Mouse (Mus musculus): ENCODE data around the gene Twf2. TPM values are rescaled to one million over a fixed set of nuclear protein-coding genes. Genes with fewer than 3 reads are reported as not detected.
A peak's percentile ranks its signal among the peaks of the same experiment; 100 is the strongest.

Twf2 gene
- polyA plus RNA-seq, 1 experiment from 2014 or later, result 25.6 TPM

DNA sequence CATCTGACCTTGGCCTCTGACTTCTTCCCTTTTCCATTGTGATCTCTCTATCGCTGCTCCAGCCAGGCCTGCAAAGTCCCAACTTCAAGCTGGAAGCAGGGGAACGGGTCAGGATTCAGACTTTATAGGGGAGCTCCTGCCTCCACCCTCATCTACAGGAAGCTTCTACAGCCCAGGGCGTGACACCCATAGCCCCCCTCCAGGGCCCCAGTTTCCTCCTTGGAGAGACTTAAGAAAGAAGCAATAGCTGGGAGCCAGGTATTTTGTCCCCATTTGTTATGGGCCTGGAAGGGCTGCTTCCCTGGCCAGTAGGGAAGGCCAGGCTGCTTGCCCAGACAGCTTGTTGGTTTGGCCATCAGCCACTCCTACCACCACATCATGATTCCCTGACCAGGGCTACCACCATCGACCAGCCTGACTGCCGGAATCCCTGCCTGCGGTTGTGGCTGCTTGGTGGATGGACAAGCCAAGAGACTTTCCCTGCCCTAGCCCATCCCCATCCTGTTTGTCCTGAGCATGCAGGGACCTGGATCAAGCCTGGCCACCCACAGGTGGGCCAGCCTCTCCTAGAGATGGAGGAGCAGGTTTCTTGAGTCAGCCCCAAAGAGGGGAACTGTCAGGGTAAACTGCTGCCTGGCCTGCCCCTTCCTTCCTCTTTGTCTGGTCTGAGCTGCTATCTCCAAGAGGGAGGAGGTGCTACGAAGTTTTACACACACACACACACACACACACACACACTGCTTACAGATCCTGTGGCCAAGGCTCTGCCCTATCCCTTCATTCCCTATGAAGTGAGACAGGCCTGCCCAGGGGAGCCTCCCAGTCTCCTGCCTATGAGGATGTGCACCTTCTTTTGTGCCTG, 1.3 kb downstream of the Twf2 start:
- Histone ChIP-seq H3K9me3 (ENCODE audit: control insufficient read depth) (no peaks in the 10 kb centered on the region), H3K27me3 (replicated peaks; ENCODE audit: control insufficient read depth, insufficient read depth, low read length) (no peaks in the 10 kb centered on the region), H3K4me2 (replicated peaks; ENCODE audit: low read depth) (peak overlapping the region; percentile 77), H3K36me3 (ENCODE audit: control insufficient read depth, insufficient read depth) (peaks cover 6% of the 10 kb centered on the region; the same call in 1 of the 2 replicates), H3K4me1 (replicated peaks; ENCODE audit: control insufficient read depth, insufficient read depth, low read length) (peaks cover 7% of the 10 kb centered on the region; the same call in 1 of the 2 replicates), H3K9ac (ENCODE audit: low read depth, low read length) (peak overlapping the region; percentile 11; the same call in 1 of the 2 replicates), H3K27ac (ENCODE audit: low read depth, low read length) (no peak overlapping the region), H3K4me3 (ENCODE audit: low read depth, low read length) (no peak overlapping the region)
- WGBS, result 58% methylated on average over 7 of the region's 7 CpGs
- no peak for ATAC-seq
- no peak for TF ChIP-seq CTCF (IDR thresholded peaks at IDR 0.05; ENCODE audit: low read depth)

GRCm38 (mm10) chr9:106205713-106206290, 2.9 kb downstream of the Twf2 start:
- no peak overlapping the region for H3K27ac ChIP-seq (ENCODE audit: low read depth, low read length)
- H3K27me3 ChIP-seq (replicated peaks; ENCODE audit: control insufficient read depth, insufficient read depth, low read length), result no peaks in the 10 kb centered on the region

GRCm38 (mm10) chr9:106206515-106206914, 3.6 kb downstream of the Twf2 start:
- 74% methylated on average over 2 of the region's 2 CpGs for WGBS
- no peak overlapping the region for H3K27ac ChIP-seq (ENCODE audit: low read depth, low read length)
- no peaks in the 10 kb centered on the region for H3K27me3 ChIP-seq (replicated peaks; ENCODE audit: control insufficient read depth, insufficient read depth, low read length)
- H3K4me1 ChIP-seq (replicated peaks; ENCODE audit: control insufficient read depth, insufficient read depth, low read length), result 0 out of 2 replicates have a peak, but pooled peaks cover 3% of the 10 kb centered on the region
- no peak overlapping the region for H3K4me3 ChIP-seq (ENCODE audit: low read depth, low read length)
- H3K4me2 ChIP-seq (replicated peaks; ENCODE audit: low read depth), result no peak overlapping the region
- no peak overlapping the region for H3K9ac ChIP-seq (ENCODE audit: low read depth, low read length)
- TF ChIP-seq CTCF (IDR thresholded peaks at IDR 0.05; ENCODE audit: low read depth), result no peak
- ATAC-seq, result no peak
- H3K36me3 ChIP-seq (ENCODE audit: control insufficient read depth, insufficient read depth), result peaks cover 6% of the 10 kb centered on the region; the same call in 1 of the 2 replicates
- no peaks in the 10 kb centered on the region for H3K9me3 ChIP-seq (ENCODE audit: control insufficient read depth)

More at GRCm38 (mm10) chr9:106205713-106206290, 2.9 kb downstream of the Twf2 start:
- no peak for TF ChIP-seq CTCF (IDR thresholded peaks at IDR 0.05; ENCODE audit: low read depth)
- no peak for ATAC-seq
- no peak overlapping the region for H3K4me2 ChIP-seq (replicated peaks; ENCODE audit: low read depth)
- 0 out of 2 replicates have a peak, but pooled peaks cover 3% of the 10 kb centered on the region for H3K4me1 ChIP-seq (replicated peaks; ENCODE audit: control insufficient read depth, insufficient read depth, low read length)
- H3K4me3 ChIP-seq (ENCODE audit: low read depth, low read length), result no peak overlapping the region
- peaks cover 6% of the 10 kb centered on the region; the same call in 1 of the 2 replicates for H3K36me3 ChIP-seq (ENCODE audit: control insufficient read depth, insufficient read depth)
- no peak overlapping the region for H3K9ac ChIP-seq (ENCODE audit: low read depth, low read length)
- 79% methylated on average over 7 of the region's 7 CpGs for WGBS
- H3K9me3 ChIP-seq (ENCODE audit: control insufficient read depth), result no peaks in the 10 kb centered on the region

GRCm38 (mm10) chr9:106208181-106208580, 5.3 kb downstream of the Twf2 start:
- WGBS, result 83% methylated on average over 5 of the region's 5 CpGs

GRCm38 (mm10) chr9:106209954-106210353, 7.0 kb downstream of the Twf2 start:
- Histone ChIP-seq H3K9me3 (ENCODE audit: control insufficient read depth) (no peaks in the 10 kb centered on the region), H3K27ac (ENCODE audit: low read depth, low read length) (no peak overlapping the region), H3K4me1 (replicated peaks; ENCODE audit: control insufficient read depth, insufficient read depth, low read length) (no peaks in the 10 kb centered on the region), H3K4me3 (ENCODE audit: low read depth, low read length) (no peak overlapping the region), H3K27me3 (replicated peaks; ENCODE audit: control insufficient read depth, insufficient read depth, low read length) (no peaks in the 10 kb centered on the region), H3K9ac (ENCODE audit: low read depth, low read length) (no peak overlapping the region), H3K4me2 (replicated peaks; ENCODE audit: low read depth) (no peak overlapping the region), H3K36me3 (ENCODE audit: control insufficient read depth, insufficient read depth) (peaks cover 32% of the 10 kb centered on the region)
- no peak for TF ChIP-seq CTCF (IDR thresholded peaks at IDR 0.05; ENCODE audit: low read depth)
- no peak for ATAC-seq
- 88% methylated on average over 4 of the region's 4 CpGs for WGBS

More at GRCm38 (mm10) chr9:106208181-106208580, 5.3 kb downstream of the Twf2 start:
- H3K27me3 ChIP-seq (replicated peaks; ENCODE audit: control insufficient read depth, insufficient read depth, low read length), result no peaks in the 10 kb centered on the region
- H3K27ac ChIP-seq (ENCODE audit: low read depth, low read length), result no peak overlapping the region
- no peaks in the 10 kb centered on the region for H3K9me3 ChIP-seq (ENCODE audit: control insufficient read depth)
- TF ChIP-seq CTCF (IDR thresholded peaks at IDR 0.05; ENCODE audit: low read depth), result no peak
- H3K4me3 ChIP-seq (ENCODE audit: low read depth, low read length), result no peak overlapping the region
- H3K4me1 ChIP-seq (replicated peaks; ENCODE audit: control insufficient read depth, insufficient read depth, low read length), result 0 out of 2 replicates have a peak, but pooled peaks cover 3% of the 10 kb centered on the region
- no peak overlapping the region for H3K9ac ChIP-seq (ENCODE audit: low read depth, low read length)
- no peak overlapping the region for H3K4me2 ChIP-seq (replicated peaks; ENCODE audit: low read depth)
- no peak for ATAC-seq
- peaks cover 16% of the 10 kb centered on the region; the same call in 1 of the 2 replicates for H3K36me3 ChIP-seq (ENCODE audit: control insufficient read depth, insufficient read depth)

All from intestine, postnatal 0 days (tissue).